ENCODE assay signal across 15 mouse cellular contexts in the genomic region with DNA sequence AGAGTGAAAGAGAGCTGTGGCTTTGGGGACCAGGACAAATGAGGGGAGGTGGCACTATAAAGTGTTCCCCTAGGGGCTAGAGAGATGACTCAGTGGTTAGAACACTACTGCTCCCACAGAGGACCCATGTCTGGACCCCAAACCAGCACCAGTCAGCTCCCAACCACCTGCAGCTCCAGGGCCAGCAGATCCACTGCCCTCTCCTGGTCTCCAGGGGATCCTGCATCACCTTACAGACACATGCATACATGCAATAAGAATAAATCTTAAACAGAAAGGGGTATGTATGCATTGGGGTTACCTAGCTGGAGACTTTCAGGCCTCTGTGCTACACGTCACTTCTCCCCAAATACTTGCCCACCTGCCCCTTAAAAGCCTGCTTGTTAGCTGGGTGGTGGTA.
DNase-seq lines count a peak whose midpoint lies in the region; TF ChIP-seq lines count a peak whose summit lies in the region.
"Had no signal": no experiment of that assay in that cellular context is flagged by ENCODE, and none has a peak within 500 bp of the region (broad histone marks: within the 10 kb centered on the region; RNA-seq: fewer than 3 reads in every experiment).

No protein-coding gene starts in this region.

- TF ChIP-seq CTCF in lung, adult 2 months (IDR thresholded peaks at IDR 0.05; ENCODE audit: insufficient read depth, low read length) = 0 out of 2 replicates have a peak, but pooled peaks have one; percentile 18
- peak in 1 of 2 experiments; percentile 45; a peak in 2 of 4 replicates for TF ChIP-seq CTCF in CH12.LX (conservative IDR thresholded peaks at IDR 0.05 in 1 of 2, IDR thresholded peaks at IDR 0.05 in 1 of 2; ENCODE audit: low read depth in 2 of 2, low read length in 2 of 2)
- 0 out of 2 replicates have a peak, but pooled peaks have one; percentile 14 for TF ChIP-seq CTCF in liver, adult 2 months (IDR thresholded peaks at IDR 0.05; ENCODE audit: low read depth, low read length)

- no peak overlapping the region for H3K27ac ChIP-seq in CH12.LX (ENCODE audit: insufficient read depth, low read depth)
- no peak overlapping the region for H3K27ac ChIP-seq in liver, adult 2 months (replicated peaks; ENCODE audit: insufficient read depth, low read depth, low read length)
- H3K27ac ChIP-seq: embryonic facial prominence, embryonic 12.5 days; forebrain, embryonic 12.5 days; midbrain, embryonic 15.5 days; neural tube, embryonic 15.5 days had no signal

- in situ Hi-C loops in CH12.LX (cut with MboI; ENCODE audit: low pct_ligation_motif_present, low pct_unique_long_range_greater_than_20kb, low sequenced_read_pairs) = loop anchor here (10.0 to 25.0 kb wide), 2 partner anchors 317 to 811 kb away; no protein-coding TSS in a partner anchor

- no peak overlapping the region for H3K4me3 ChIP-seq in lung, adult 2 months (replicated peaks; ENCODE audit: extremely low read depth, low read depth, low read length)
- no peak overlapping the region for H3K4me3 ChIP-seq in CH12.LX (replicated peaks in 1 of 3; ENCODE audit: low read depth in 2 of 3, low read length in 2 of 3, poor library complexity in 1 of 3)
- no peak overlapping the region for H3K4me3 ChIP-seq in liver, adult 2 months (ENCODE audit: insufficient read depth, low read depth, low read length)
- H3K4me3 ChIP-seq: embryonic facial prominence, embryonic 12.5 days; forebrain, embryonic 12.5 days; midbrain, embryonic 15.5 days; neural tube, embryonic 15.5 days had no signal

- dilution Hi-C loops in CH12.LX (cut with MboI; ENCODE audit: extremely low pct_ligation_motif_present, extremely low pct_unique_long_range_greater_than_20kb, low sequenced_read_pairs) = no loop called here

- H3K9ac ChIP-seq in CH12.LX (ENCODE audit: insufficient read depth, low read depth) = no peak overlapping the region
- H3K9ac ChIP-seq in liver, adult 2 months (ENCODE audit: low read depth, low read length) = no peak overlapping the region
- H3K9ac ChIP-seq: embryonic facial prominence, embryonic 12.5 days; forebrain, embryonic 12.5 days; midbrain, embryonic 15.5 days; neural tube, embryonic 15.5 days had no signal

- no peaks in the 10 kb centered on the region for H3K79me2 ChIP-seq in CH12.LX (replicated peaks; ENCODE audit: control insufficient read depth, extremely low read depth, insufficient read depth, poor library complexity, severe bottlenecking)
- no peaks in the 10 kb centered on the region for H3K79me2 ChIP-seq in liver, adult 2 months (ENCODE audit: control insufficient read depth, insufficient read depth, low read length)

- DNase-seq in cerebellum, postnatal 10 days = peak; percentile 23 to 41
- no peak for DNase-seq in cerebellum, adult 18-20 months
- no peak for DNase-seq in lung, adult 2 months
- no peak for DNase-seq in lung, postnatal 25 days (ENCODE audit: low spot score)
- no peak for DNase-seq in CH12.LX (ENCODE audit: extremely low read depth)
- DNase-seq in liver, adult 2 months (ENCODE audit: extremely low read depth, low read depth, low spot score) = no peak
- no peak for DNase-seq in urinary bladder, adult 18-20 months (ENCODE audit: low spot score in 2 of 2)
- DNase-seq in right cerebral cortex, postnatal 4 days = no peak
- DNase-seq: cerebellum, adult 8-10 months; right cerebral cortex, adult 18-20 months had no signal

- H3K4me2 ChIP-seq in CH12.LX (ENCODE audit: insufficient read depth, low read depth, poor library complexity, severe bottlenecking) = no peak overlapping the region
- H3K4me2 ChIP-seq: embryonic facial prominence, embryonic 12.5 days; forebrain, embryonic 12.5 days; heart, embryonic 11.5 days; midbrain, embryonic 15.5 days; neural tube, embryonic 15.5 days had no signal

- H3K27me3 ChIP-seq in CH12.LX (replicated peaks) = peaks cover 7% of the 10 kb centered on the region
- H3K27me3 ChIP-seq in liver, adult 2 months (ENCODE audit: control insufficient read depth, insufficient read depth, low read length) = no peaks in the 10 kb centered on the region
- H3K27me3 ChIP-seq: embryonic facial prominence, embryonic 12.5 days; forebrain, embryonic 12.5 days; midbrain, embryonic 15.5 days; neural tube, embryonic 15.5 days had no signal

- H3K4me1 ChIP-seq in lung, adult 2 months (ENCODE audit: control insufficient read depth, insufficient read depth, low read length) = no peaks in the 10 kb centered on the region
- peaks cover 0 to 6% of the 10 kb centered on the region in 2 experiments; a peak in 2 of 4 replicates for H3K4me1 ChIP-seq in CH12.LX (ENCODE audit: control insufficient read depth in 1 of 2, insufficient read depth in 2 of 2)
- H3K4me1 ChIP-seq in liver, adult 2 months (ENCODE audit: control insufficient read depth, insufficient read depth, low read length) = no peaks in the 10 kb centered on the region
- H3K4me1 ChIP-seq: embryonic facial prominence, embryonic 12.5 days; midbrain, embryonic 15.5 days had no signal

- no peak for TF ChIP-seq POLR2A in lung, adult 2 months (IDR thresholded peaks at IDR 0.05; ENCODE audit: borderline replicate concordance, extremely low read depth, low read depth, low read length)
- TF ChIP-seq POLR2A in CH12.LX (IDR thresholded peaks at IDR 0.05; ENCODE audit: low read depth, low read length) = no peak
- no peak for TF ChIP-seq POLR2A in liver, adult 2 months (IDR thresholded peaks at IDR 0.05; ENCODE audit: extremely low read depth, insufficient read depth, low read length)

- 85% methylated on average over 1 of the region's 1 CpGs for WGBS in lung, adult 2 months
- 93% methylated on average over 1 of the region's 1 CpGs for whole genome bisulfite sequencing in liver, adult 2 months

- no peaks in the 10 kb centered on the region for H3K9me3 ChIP-seq in CH12.LX (replicated peaks; ENCODE audit: low read length)
- H3K9me3 ChIP-seq: embryonic facial prominence, embryonic 12.5 days; forebrain, embryonic 12.5 days; midbrain, embryonic 15.5 days; neural tube, embryonic 15.5 days had no signal

- no peaks in the 10 kb centered on the region for H3K36me3 ChIP-seq in CH12.LX (replicated peaks in 1 of 2; ENCODE audit: control insufficient read depth in 1 of 2, insufficient read depth in 1 of 2, low read length in 1 of 2)
- H3K36me3 ChIP-seq in liver, adult 2 months (ENCODE audit: control insufficient read depth, insufficient read depth, low read length) = no peaks in the 10 kb centered on the region
- H3K36me3 ChIP-seq: embryonic facial prominence, embryonic 12.5 days; forebrain, embryonic 12.5 days; midbrain, embryonic 15.5 days; neural tube, embryonic 15.5 days had no signal

- no peak for TF ChIP-seq EP300 in CH12.LX (IDR thresholded peaks at IDR 0.05; ENCODE audit: low read length)

- TF ChIP-seq RAD21 in CH12.LX (IDR thresholded peaks at IDR 0.05; ENCODE audit: low read depth, low read length) = peak; percentile 4

TF ChIP-seq in CH12.LX, 34 proteins besides CTCF, POLR2A, EP300 and RAD21:
- TF ChIP-seq SIN3A (IDR thresholded peaks at IDR 0.05; ENCODE audit: low read length) (no peak), ZMIZ1 (IDR thresholded peaks at IDR 0.05; ENCODE audit: low read depth, low read length) (no peak), MAX (IDR thresholded peaks at IDR 0.05; ENCODE audit: low read length) (no peak), MXI1 (IDR thresholded peaks at IDR 0.05; ENCODE audit: low read depth, low read length) (no peak), ZC3H11A (IDR thresholded peaks at IDR 0.05; ENCODE audit: low read depth, low read length) (no peak), ELF1 (IDR thresholded peaks at IDR 0.05; ENCODE audit: low read depth, low read length) (no peak), POLR2AphosphoS2 (IDR thresholded peaks at IDR 0.05; ENCODE audit: low read depth, low read length) (no peak), E2F4 (IDR thresholded peaks at IDR 0.05; ENCODE audit: insufficient replicate concordance, low read depth, low read length) (no peak), JUN (IDR thresholded peaks at IDR 0.05; ENCODE audit: insufficient read depth, low read depth, low read length) (no peak), MAFK (IDR thresholded peaks at IDR 0.05; ENCODE audit: insufficient replicate concordance, low read length) (no peak), USF1 (IDR thresholded peaks at IDR 0.05; ENCODE audit: low read depth, low read length) (no peak), ZKSCAN1 (IDR thresholded peaks at IDR 0.05; ENCODE audit: borderline replicate concordance, low read depth, low read length) (no peak), GABPA (IDR thresholded peaks at IDR 0.05; ENCODE audit: insufficient replicate concordance, low read depth, low read length) (no peak), HCFC1 (IDR thresholded peaks at IDR 0.05; ENCODE audit: low read depth, low read length) (no peak), KAT2A (IDR thresholded peaks at IDR 0.05; ENCODE audit: insufficient replicate concordance, low read length) (no peak)

Comparison
In these comparisons a context has a peak if more than half of its experiments do, and no peak if none do; other contexts are left out.
1. DNase-seq: peak in cerebellum, postnatal 10 days (2 of 2); none in cerebellum, adult 18-20 months (0 of 2), lung, adult 2 months (single experiment), lung, postnatal 25 days (single experiment), CH12.LX (single experiment), liver, adult 2 months (single experiment), urinary bladder, adult 18-20 months (0 of 2) and right cerebral cortex, postnatal 4 days (single experiment).